Mouse (Mus musculus) embryonic stem cell, embryonic (primary cell): ENCODE data around the gene Olfr266.

Source experiments
- CTCF ChIA-PET, 4 experiments: fragments of 300-600 bp in 2 of 4; fragments of 350-600 bp in 2 of 4; sonication (Branson Sonifier 250); formaldehyde crosslinking; loops; one replicate each; lab custom pipeline; 2022; ENCODE audit warnings: inconsistent platforms in 2 of 4; lab: Charles Lee
- POLR2A ChIA-PET, 4 experiments: fragments of 300-600 bp in 2 of 4; fragments of 350-600 bp in 2 of 4; sonication (Branson Sonifier 250); formaldehyde crosslinking; loops; one replicate each; lab custom pipeline; 2022; ENCODE audit warnings: antibody characterized with exemption in 4 of 4, inconsistent platforms in 1 of 4; lab: Charles Lee

The Olfr266 gene

GRCm38 (mm10) chr3:106826187-106826586 lies at the start of gene Olfr266:
Gene Olfr266, minus strand, starts transcription at chr3:106826287.
- ChIA-PET POLR2A (no interaction called here), CTCF (no interaction called here)

DNA sequence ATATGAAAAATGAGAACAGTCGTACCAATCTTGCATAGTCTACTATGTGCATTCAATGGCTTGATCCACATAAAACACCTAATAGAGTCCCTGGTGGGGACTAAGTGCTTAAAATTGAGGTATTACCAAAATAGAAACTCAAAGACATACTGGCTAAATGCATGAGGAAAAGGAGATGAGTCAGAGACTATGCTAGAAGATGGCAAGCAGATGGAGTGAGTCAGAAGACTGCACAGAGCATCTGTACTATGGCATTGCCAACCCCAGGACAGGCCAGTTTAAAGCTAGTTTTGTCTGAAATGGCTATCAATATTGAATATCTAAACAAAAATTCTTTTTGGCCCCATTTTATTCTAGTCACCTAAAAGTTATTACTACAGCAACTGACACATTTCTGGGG lies 49.5 kb upstream of the Olfr266 start:
- CTCF ChIA-PET = no interaction called here
- POLR2A ChIA-PET = no interaction called here

- ChIA-PET POLR2A (no interaction called here), CTCF (no interaction called here)
These were observed 46.8 kb upstream of the Olfr266 start for GRCm38 (mm10) chr3:106872893-106873292.

DNA sequence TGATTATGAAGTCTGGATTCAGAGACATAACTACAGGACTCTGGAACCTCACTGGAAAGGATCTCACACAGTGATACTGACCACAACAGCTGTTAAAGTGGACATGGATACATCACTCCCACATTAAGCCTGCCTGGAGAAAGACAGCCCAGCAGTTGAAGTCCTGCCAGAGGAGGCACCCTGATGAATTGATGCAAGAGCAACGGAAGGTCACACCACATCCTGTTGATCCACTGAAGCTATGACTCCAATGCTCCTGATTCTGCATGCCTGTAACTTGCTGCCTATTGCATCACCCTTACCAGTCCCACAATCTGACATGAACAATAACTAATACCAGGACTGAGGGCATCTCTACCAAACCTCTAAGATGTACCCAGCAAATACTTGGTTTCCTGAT lies 6.0 kb upstream of the Olfr266 start:
- ChIA-PET POLR2A (no interaction called here), CTCF (no interaction called here)

DNA sequence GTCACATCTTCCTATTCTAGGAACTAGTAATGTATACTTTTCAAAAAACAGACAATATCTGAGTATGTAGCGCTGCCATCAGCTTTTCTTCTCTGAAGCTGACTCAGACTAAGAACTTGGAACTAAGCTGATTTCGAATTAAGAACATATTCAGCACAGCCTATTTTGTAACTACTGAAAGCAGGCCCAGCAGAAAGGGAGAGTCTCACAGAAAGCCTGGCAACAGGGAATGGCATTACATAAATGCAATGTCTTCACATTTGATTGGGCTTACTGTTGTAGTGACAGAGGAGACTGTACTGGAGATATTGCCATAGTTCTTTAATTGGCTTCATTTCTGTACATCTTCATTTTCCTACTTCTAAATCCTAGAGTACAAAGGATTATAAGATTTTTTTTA lies 8.4 kb downstream of the Olfr266 start:
- CTCF ChIA-PET = no interaction called here
- POLR2A ChIA-PET = no interaction called here

DNA sequence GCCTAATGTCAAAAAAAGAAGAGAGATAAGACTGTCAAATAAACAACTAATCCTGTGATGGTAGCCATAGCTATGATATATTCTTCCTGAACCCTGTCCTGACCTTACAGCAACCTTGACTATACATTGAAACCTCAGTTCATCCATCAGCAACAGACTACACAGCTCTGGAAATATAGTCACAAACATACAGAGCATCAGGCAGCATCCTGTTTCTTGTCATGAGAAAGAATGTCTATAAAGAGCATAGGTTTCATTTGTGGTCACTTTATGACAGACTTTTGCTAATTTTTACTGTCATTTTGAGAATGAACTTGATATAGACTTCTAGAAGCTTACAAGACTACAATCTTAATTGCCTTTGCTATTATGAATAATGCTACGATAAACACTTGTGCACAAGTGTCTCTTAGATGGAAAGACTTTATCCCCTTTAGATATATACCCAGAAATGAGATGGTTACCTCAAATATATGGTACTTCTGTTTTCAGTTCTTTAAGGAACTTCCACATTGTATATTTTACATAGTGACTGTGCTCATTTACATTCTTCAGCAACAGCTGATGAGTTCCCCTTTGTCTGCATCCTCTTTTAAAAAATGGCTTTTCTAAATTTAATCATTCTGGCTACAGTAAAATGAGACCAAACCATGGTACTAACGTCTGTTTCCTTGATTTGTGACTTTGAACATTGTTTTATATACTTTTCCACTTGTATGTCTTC lies 17.0 kb downstream of the Olfr266 start:
- ChIA-PET CTCF (no interaction called here), POLR2A (interaction anchor here in 1 of 4 experiments (0.6 kb wide), 1 partner anchor 59 kb away, joined by 3 read pairs; no protein-coding TSS in a partner anchor)

DNA sequence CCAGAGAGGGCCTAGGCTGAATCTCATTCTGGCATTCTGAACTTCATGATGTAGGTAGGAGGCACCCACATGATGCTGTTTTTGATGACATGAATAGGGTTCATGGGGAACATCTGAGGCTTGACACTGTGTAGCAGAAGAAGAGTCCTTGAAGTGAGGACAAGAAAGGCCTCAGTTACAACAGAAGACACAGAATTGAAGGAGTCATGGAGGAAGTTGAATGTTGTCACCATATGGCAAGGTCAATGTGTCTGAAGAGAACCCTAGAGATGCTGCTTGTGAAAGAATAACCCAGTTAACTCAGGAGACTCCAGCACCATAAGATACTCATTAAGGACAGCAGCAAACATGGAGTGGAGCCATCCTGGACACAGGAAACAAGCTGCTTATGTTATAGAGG lies 28.0 kb downstream of the Olfr266 start:
- CTCF ChIA-PET = no interaction called here
- POLR2A ChIA-PET = no interaction called here

GRCm38 (mm10) chr3:106789930-106790329 lies 36.2 kb downstream of the Olfr266 start, which contains the start of gene Cd53:
Gene Cd53, minus strand, starts transcription at chr3:106790149.
- ChIA-PET CTCF (interaction anchor here in 1 of 4 experiments (0.7 kb wide), 1 partner anchor 575 kb away, joined by 5 read pairs; no protein-coding TSS in a partner anchor), POLR2A (no interaction called here)

DNA sequence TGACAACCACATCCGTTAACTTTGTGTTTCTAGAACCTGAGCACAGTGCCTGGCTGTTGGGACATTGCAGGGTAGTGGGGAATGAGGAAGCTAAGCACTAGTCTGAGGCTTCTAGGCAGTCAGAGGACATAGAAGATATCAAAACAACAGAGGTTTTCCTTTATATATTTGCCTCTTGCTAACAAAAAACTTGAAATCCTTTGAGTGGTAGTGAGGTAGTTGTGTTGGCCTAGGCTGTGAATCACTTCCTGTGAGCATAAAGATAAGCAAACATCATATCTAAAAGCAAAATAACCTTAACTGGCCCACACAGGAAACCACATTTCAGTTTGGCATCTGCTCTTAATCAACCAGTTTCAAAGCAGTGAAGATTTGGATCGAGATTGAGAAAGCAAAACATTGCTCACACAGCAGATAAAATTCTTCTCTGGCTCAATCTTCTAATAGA lies 37.6 kb downstream of the Olfr266 start:
- CTCF ChIA-PET = no interaction called here
- POLR2A ChIA-PET = no interaction called here

GRCm38 (mm10) chr3:106787972-106788371 lies 38.1 kb downstream of the Olfr266 start:
- POLR2A ChIA-PET = no interaction called here

GRCm38 (mm10) chr3:106785130-106785529 lies 41.0 kb downstream of the Olfr266 start:
- CTCF ChIA-PET = no interaction called here
- POLR2A ChIA-PET = interaction anchor here in 1 of 4 experiments (0.9 kb wide), 1 partner anchor 237 kb away, joined by 4 read pairs; no protein-coding TSS in a partner anchor

More at GRCm38 (mm10) chr3:106787972-106788371, 38.1 kb downstream of the Olfr266 start:
- CTCF ChIA-PET = no interaction called here

DNA sequence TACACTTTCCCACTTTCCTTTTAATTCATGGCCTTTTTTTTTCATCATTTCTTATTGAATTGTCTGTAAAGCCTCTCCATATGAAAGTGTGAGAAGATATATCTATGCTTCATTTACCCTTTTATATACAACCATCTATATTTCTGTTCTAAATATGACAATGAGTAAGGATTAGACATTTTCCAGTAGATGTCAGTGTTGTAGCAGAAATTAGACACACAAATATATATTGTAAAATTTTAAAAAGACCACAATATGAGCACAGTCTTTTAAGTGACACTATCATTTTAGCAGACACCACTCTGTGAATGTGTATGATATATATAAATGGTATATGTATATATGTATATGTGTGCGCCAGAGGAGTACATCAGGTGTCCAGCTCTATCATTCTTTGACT lies 54.3 kb downstream of the Olfr266 start:
- ChIA-PET CTCF (interaction anchor here in 1 of 4 experiments (0.6 kb wide), 1 partner anchor 551 kb away, joined by 3 read pairs; no protein-coding TSS in a partner anchor), POLR2A (no interaction called here)
